Mouse (Mus musculus) stomach, embryonic 14.5 days (tissue): ENCODE measurements around the gene Gm49425. TPM values are rescaled to one million over a fixed set of nuclear protein-coding genes. Genes with fewer than 3 reads are reported as not detected.

Source experiments
- ATAC-seq: fragments of 200-750 bp; cut with Nextera tagmentation; 2 replicates; pipeline ENCODE4 v1.8.0; 2017; ENCODE audit warnings: low read depth, moderate TSS enrichment; ENCODE audit not compliant: insufficient number of reproducible peaks, insufficient read depth, low FRiP score
- H3K27ac ChIP-seq: fragments of 300-500 bp; sonication (generic); 2 replicates; pipeline ENCODE4 v1.5.1; 2014; ENCODE audit warnings: mild to moderate bottlenecking, low read length, moderate library complexity, mixed read lengths
- H3K27me3 ChIP-seq: fragments of 300-500 bp; sonication (generic); 2 replicates; pipeline ENCODE4 v1.6.1; 2014; ENCODE audit warnings: low read length, control low read depth, mixed read lengths; ENCODE audit not compliant: control insufficient read depth, insufficient read depth
- H3K36me3 ChIP-seq: fragments of 300-500 bp; sonication (generic); 2 replicates; pipeline ENCODE4 v1.6.1; 2014; ENCODE audit warnings: mild to moderate bottlenecking, control low read depth, low read length, moderate library complexity, mixed read lengths; ENCODE audit not compliant: control insufficient read depth, insufficient read depth
- H3K4me1 ChIP-seq: fragments of 300-500 bp; sonication (generic); 2 replicates; pipeline ENCODE4 v1.6.1; 2014; ENCODE audit warnings: low read length, control low read depth, mixed read lengths; ENCODE audit not compliant: control insufficient read depth, insufficient read depth
- H3K4me2 ChIP-seq: fragments of 300-500 bp; sonication (generic); replicated peaks from 2 replicates; pipeline ENCODE4 v1.6.1; 2014; ENCODE audit warnings: low read depth, low read length, control low read depth
- H3K4me3 ChIP-seq: fragments of 300-500 bp; sonication (generic); 2 replicates; pipeline ENCODE4 v1.5.1; 2014; ENCODE audit warnings: low read depth, low read length, control low read depth
- H3K9ac ChIP-seq: fragments of 300-500 bp; sonication (generic); replicated peaks from 2 replicates; pipeline ENCODE4 v1.6.1; 2014; ENCODE audit warnings: low read depth, mild to moderate bottlenecking, control low read depth, low read length, moderate library complexity, mixed read lengths
- H3K9me3 ChIP-seq: fragments of 300-500 bp; sonication (generic); 2 replicates; pipeline ENCODE4 v1.6.1; 2016; ENCODE audit warnings: low read depth, low read length, control low read depth; ENCODE audit not compliant: control insufficient read depth
- WGBS: fragments of 180-500 bp; shearing (Covaris S2); extraction: QIAGEN DNeasy Blood & Tissue Kit; methylation state at CpG from one replicate; pipeline ENCODE4 v1.1.7; 2014; 5-methylcytosine and 5-hydroxymethylcytosine counted together
- polyA plus RNA-seq: library from polyadenylated mRNA; unstranded; fragments of >200 nt; fragmentation: Nextera tagmentation; extraction: Ambion mirVana; gene quantifications from 2 replicates; pipeline ENCODE4 v1.2.1, GENCODE M21; 2014

Gm49425 gene
- polyA plus RNA-seq, 1 experiment from 2014 or later = not detected

GRCm38 (mm10) chr15:101537864-101538579 lies 21.0 kb upstream of the Gm49425 start:
- WGBS = 31% methylated on average over 7 of the region's 7 CpGs

GRCm38 (mm10) chr15:101536054-101536850 lies 19.2 kb upstream of the Gm49425 start:
- peaks cover 13% of the 10 kb centered on the region; the same call in 1 of the 2 replicates for H3K4me1 ChIP-seq
- no peak for ATAC-seq
- no peak overlapping the region; the same call in 1 of the 2 replicates for H3K27ac ChIP-seq
- H3K4me3 ChIP-seq = no peak overlapping the region
- H3K9me3 ChIP-seq = no peaks in the 10 kb centered on the region
- H3K36me3 ChIP-seq = no peaks in the 10 kb centered on the region
- no peak overlapping the region for H3K4me2 ChIP-seq
- WGBS = 54% methylated on average over 9 of the region's 9 CpGs
- H3K27me3 ChIP-seq = no peaks in the 10 kb centered on the region
- H3K9ac ChIP-seq = no peak overlapping the region

More at GRCm38 (mm10) chr15:101537864-101538579, 21.0 kb upstream of the Gm49425 start:
- Histone ChIP-seq H3K9me3 (no peaks in the 10 kb centered on the region), H3K27me3 (no peaks in the 10 kb centered on the region), H3K4me3 (no peak overlapping the region), H3K36me3 (no peaks in the 10 kb centered on the region), H3K4me1 (peaks cover 13% of the 10 kb centered on the region; the same call in 1 of the 2 replicates), H3K9ac (no peak overlapping the region), H3K27ac (peak overlapping the region; percentile 3; the same call in 1 of the 2 replicates), H3K4me2 (no peak overlapping the region)
- ATAC-seq = no peak; the same call in none of the 2 replicates

GRCm38 (mm10) chr15:101532720-101533119 lies 15.7 kb upstream of the Gm49425 start, which contains the start of gene Krt84:
Krt84 (minus strand) TSS chr15:101532820.
- no peak within 1 kb of the TSS for H3K9ac ChIP-seq
- no peaks in the 10 kb centered on the region for H3K9me3 ChIP-seq
- no peak within 1 kb of the TSS for H3K27ac ChIP-seq
- no peaks in the 10 kb centered on the region for H3K27me3 ChIP-seq
- H3K36me3 ChIP-seq = no peaks in the 10 kb centered on the region
- ATAC-seq = no peak
- no peak within 1 kb of the TSS for H3K4me3 ChIP-seq
- 81% methylated on average over 7 of the region's 7 CpGs for WGBS
- no peak within 1 kb of the TSS for H3K4me2 ChIP-seq
- H3K4me1 ChIP-seq = peaks cover 8% of the 10 kb centered on the region; the same call in 1 of the 2 replicates

- no peak overlapping the region for H3K9ac ChIP-seq
- WGBS = 52% methylated on average over 4 of the region's 4 CpGs
- H3K9me3 ChIP-seq = no peaks in the 10 kb centered on the region
- H3K36me3 ChIP-seq = no peaks in the 10 kb centered on the region
- no peaks in the 10 kb centered on the region for H3K4me1 ChIP-seq
- no peaks in the 10 kb centered on the region for H3K27me3 ChIP-seq
- H3K4me3 ChIP-seq = no peak overlapping the region
- no peak overlapping the region for H3K27ac ChIP-seq
- H3K4me2 ChIP-seq = no peak overlapping the region
- no peak for ATAC-seq
Measured at GRCm38 (mm10) chr15:101522556-101523232, 5.6 kb upstream of the Gm49425 start.

- no peak overlapping the region for H3K27ac ChIP-seq
- WGBS = 20% methylated on average over 2 of the region's 2 CpGs
- ATAC-seq = no peak
Measured at GRCm38 (mm10) chr15:101519792-101520191, 2.7 kb upstream of the Gm49425 start.

GRCm38 (mm10) chr15:101508247-101508646 lies 8.8 kb downstream of the Gm49425 start:
- no peak overlapping the region for H3K4me2 ChIP-seq
- WGBS = 42% methylated on average over 9 of the region's 9 CpGs
- H3K36me3 ChIP-seq = no peaks in the 10 kb centered on the region
- H3K4me1 ChIP-seq = no peaks in the 10 kb centered on the region
- H3K27me3 ChIP-seq = no peaks in the 10 kb centered on the region
- no peak for ATAC-seq
- no peak overlapping the region for H3K27ac ChIP-seq
- no peak overlapping the region for H3K4me3 ChIP-seq
- H3K9me3 ChIP-seq = no peaks in the 10 kb centered on the region
- H3K9ac ChIP-seq = no peak overlapping the region

More at GRCm38 (mm10) chr15:101519792-101520191, 2.7 kb upstream of the Gm49425 start:
- Histone ChIP-seq H3K27me3 (no peaks in the 10 kb centered on the region), H3K4me2 (no peak overlapping the region), H3K36me3 (no peaks in the 10 kb centered on the region), H3K4me1 (no peaks in the 10 kb centered on the region), H3K4me3 (no peak overlapping the region), H3K9ac (no peak overlapping the region), H3K9me3 (no peaks in the 10 kb centered on the region)

GRCm38 (mm10) chr15:101506896-101507758 lies 9.9 kb downstream of the Gm49425 start:
- H3K9ac ChIP-seq = no peak overlapping the region
- H3K36me3 ChIP-seq = no peaks in the 10 kb centered on the region
- WGBS = 46% methylated on average over 14 of the region's 14 CpGs
- no peak for ATAC-seq
- no peaks in the 10 kb centered on the region for H3K4me1 ChIP-seq
- no peak overlapping the region for H3K27ac ChIP-seq
- H3K4me3 ChIP-seq = no peak overlapping the region
- no peaks in the 10 kb centered on the region for H3K9me3 ChIP-seq
- no peak overlapping the region for H3K4me2 ChIP-seq
- H3K27me3 ChIP-seq = no peaks in the 10 kb centered on the region
